Mouse (Mus musculus): ENCODE results near the gene Slc35f4.

Gene Slc35f4

GRCm38 (mm10) chr14:49348897-49349250 lies 177.0 kb downstream of the Slc35f4 start:
- in situ Hi-C loops (cut with MboI, MseI): no loop called here

DNA sequence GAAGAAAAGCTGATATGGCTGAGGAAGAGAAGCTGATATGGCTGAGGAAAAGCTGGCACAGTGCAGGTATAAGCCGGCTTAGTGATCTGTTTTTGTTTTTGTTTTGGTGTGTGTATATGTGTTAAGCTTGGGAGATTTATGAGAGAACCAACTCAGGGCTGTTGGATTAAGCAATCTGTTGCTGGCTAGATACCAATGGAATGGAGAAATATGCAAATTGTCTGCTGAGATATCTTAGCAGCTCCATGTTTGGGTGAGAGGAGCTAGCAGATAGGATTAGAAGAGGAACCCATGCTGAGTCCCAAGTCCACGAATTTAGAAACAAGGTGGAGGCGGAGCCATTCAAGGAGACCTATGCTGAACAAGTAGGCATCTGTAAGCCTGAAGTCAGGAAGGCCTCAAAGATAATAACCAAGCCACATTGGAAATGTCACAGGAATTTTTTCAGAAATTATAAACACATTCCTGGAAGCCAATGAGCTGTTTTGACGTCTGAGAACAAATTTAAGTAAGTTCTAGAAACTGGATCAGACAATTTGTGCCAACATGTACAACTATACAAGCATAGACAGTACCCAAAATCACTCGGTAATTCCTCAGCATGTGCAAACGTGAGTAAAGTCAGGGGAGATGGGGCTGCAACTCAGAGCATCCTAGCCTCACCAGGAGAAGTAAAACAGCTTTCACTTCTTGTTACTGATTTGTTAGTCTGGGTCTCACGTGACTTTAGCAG lies 177.5 kb downstream of the Slc35f4 start:
- in situ Hi-C loops (cut with MboI, MseI): no loop called here

DNA sequence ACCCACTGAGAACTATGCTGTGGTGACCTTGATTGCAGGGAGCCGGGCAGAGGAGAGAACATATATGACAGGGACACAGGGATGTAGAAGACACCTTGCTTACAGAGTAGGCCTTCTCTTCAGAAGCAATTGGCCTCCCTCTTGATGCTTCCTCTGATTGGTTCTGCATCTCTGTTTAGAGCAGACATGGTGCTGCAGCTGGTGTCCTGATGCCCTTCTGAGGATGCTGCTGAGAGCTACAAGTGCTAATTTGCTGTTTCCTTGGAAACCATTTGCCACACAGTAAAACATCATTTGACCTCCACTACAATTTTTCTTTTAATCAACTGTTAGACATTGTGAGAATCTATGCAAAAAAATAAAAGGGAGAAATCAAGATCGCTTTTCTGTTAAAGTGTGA lies 180.0 kb downstream of the Slc35f4 start:
- in situ Hi-C loops (cut with MboI, MseI): no loop called here

- in situ Hi-C loops (cut with MboI, MseI): no loop called here
These were observed 188.8 kb downstream of the Slc35f4 start for GRCm38 (mm10) chr14:49337011-49337410.

DNA sequence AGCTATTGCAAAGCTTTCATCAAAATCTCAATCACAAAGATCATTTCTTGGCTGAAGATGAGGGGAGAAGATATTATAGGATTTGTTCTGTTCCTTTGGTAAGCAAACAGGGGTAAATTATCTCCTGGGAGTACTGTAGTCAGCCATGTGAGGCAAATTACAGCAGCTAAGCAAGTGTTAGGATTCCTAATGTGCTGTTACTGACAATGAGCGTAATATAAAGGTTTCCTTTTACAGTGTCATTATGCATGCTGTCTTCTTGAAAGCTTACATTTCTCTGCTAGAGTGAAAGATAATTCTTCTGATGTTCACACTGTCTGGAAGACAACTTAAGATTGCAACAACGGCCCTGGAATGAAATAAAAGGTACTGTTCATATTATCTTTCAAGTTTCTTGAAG lies 192.0 kb downstream of the Slc35f4 start:
- in situ Hi-C loops (cut with MboI, MseI): no loop called here

GRCm38 (mm10) chr14:49316493-49316894 lies 209.4 kb downstream of the Slc35f4 start:
- in situ Hi-C loops (cut with MboI, MseI): no loop called here

DNA sequence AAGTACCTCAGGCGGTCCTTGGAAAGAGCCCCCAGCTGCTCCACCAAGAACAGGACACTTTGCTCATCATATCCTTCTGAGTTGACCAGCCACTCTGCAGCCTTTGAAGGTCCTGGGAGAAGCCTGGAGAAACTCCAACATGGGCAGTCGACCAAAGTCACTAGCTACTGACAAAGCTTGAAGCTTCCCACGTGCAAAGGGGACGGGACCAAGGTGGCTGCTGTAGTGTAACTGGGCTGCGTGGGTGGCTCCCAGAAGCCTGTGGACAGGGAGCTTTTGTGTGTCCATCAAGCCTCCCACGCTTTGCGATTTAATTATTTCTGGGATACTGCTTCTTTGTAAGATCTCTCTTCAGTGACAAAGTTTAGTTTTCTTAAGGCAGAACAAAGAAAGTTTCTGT lies 211.9 kb downstream of the Slc35f4 start:
- in situ Hi-C loops (cut with MboI, MseI): no loop called here

DNA sequence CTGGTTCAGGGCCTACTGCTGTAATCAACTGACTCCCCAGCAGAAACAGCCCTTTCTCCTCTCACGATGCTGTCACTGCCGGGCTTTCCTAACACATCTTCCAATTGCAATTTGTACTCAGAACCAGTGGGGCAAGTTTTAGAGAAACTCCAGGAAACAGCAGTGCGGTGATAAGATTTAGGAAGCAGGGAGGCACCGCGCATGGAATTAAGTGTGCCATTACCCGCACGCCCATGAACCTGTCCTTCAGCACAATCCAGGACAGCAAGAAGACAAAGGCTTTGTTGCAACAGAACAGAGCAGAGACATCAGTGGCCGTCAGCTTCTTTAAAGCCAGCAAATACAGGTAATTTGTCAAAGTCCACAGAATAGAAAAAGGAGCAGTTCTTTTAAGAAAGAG lies 212.5 kb downstream of the Slc35f4 start:
- in situ Hi-C loops (cut with MboI, MseI): no loop called here

DNA sequence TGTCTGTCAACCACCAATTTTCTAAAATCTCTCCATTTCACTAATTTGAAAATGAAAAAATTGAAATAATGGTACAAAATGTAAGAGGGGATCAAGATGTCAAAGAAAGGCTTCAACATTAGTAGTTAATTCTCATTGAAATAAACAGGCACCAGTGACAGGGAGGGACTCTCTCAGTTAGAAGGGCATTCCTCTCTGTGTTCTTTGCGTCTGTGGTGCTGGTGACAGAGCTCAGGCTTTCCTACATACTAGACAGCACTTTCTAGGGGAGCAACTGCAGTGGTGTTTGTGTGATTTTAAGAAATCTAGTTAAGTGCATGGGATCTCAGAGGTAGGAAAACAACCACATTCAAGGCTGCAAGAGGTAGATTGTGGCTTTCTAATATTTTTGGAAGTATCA lies 214.3 kb downstream of the Slc35f4 start:
- in situ Hi-C loops (cut with MboI, MseI): no loop called here

DNA sequence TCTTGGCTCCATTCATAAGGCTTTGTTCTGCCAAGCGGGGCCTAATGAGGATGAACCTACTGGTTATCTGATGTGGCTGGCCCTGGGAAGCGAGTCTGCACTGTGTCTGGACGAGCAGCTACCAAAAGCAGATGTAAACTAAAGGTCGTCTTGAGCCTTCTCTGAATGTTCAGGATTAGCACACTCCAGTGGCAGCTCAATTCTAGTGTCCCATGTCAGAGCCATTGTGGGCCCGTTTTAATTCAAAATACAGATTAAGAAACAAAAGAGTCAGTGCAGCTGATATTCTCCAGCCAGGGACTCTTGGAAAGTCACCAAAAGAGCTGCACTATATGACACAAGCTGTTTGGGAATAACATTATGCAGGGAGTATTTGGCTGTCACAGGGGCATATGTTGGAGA lies 214.8 kb downstream of the Slc35f4 start:
- in situ Hi-C loops (cut with MboI, MseI): no loop called here

- in situ Hi-C loops (cut with MboI, MseI): no loop called here
These were observed 216.2 kb downstream of the Slc35f4 start for GRCm38 (mm10) chr14:49309670-49310069.

- in situ Hi-C loops (cut with MboI, MseI): no loop called here
These were observed 217.3 kb downstream of the Slc35f4 start for GRCm38 (mm10) chr14:49308591-49308990.

- in situ Hi-C loops (cut with MboI, MseI): no loop called here
These were observed 218.0 kb downstream of the Slc35f4 start for GRCm38 (mm10) chr14:49307842-49308241.

GRCm38 (mm10) chr14:49305534-49306409 lies 220.1 kb downstream of the Slc35f4 start:
- in situ Hi-C loops (cut with MboI, MseI): no loop called here

- in situ Hi-C loops (cut with MboI, MseI): no loop called here
These were observed 223.5 kb downstream of the Slc35f4 start for GRCm38 (mm10) chr14:49302271-49302857.

DNA sequence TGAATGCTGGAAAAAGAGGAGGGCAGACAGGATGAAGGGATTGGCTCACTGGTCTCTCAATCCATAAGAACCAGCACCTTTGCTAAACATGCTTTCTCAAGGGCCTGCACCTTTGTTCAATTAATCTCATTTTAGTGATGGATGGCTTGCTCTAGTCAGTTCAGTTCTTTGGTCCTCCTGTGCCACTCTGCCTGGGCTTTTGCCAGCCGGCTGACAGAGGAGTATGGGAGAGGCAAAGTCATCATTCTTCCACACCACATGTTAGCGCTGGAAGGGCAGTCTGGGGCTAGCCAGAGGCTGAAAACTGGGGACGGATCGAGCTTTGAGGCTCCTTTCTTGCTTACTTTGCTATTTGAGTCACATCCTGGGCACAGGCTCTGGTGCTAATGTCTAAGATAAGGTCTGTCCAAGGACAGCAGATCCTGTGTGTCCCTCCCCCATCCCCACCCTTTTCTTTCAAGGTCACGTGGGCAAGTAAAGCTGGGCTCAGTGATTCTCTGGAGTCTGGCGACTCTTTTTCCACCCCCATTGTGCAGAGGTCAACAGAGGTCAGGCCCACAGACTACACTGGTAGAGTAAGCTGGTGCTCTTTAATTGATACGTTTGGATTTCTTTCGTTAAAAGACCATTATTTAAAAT lies 224.7 kb downstream of the Slc35f4 start:
- in situ Hi-C loops (cut with MboI, MseI): no loop called here

GRCm38 (mm10) chr14:49300326-49300725 lies 225.5 kb downstream of the Slc35f4 start:
- in situ Hi-C loops (cut with MboI, MseI): no loop called here

DNA sequence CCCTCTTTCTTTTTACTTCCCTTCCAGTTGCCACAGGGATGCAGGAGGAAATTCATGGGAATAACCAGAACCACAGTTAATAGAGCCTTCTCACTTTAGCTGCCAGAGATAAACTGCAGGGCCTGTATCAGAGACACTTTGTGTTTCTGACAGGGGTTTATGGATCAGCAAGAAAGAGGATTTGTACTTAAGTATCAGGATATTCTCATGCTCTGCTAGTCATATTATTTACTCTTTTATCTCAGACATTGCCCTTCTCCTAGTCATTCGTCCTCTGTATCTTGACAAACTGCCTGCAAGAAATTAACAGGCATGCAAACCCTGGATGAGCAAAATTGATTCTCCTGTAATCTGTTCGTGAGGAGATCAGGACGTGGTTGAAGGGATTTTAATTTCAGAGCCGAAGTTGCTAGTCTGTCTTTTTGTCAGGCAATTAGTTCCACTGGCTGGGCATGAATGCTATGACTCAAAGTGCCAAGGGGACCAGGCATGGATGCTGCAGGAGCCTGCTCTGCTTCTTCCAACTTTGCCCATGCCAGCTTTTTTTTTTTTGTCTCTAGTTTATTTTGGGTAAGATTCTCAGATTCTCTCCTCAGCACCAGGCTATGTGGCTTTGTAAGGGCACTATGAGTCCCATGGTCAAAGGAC lies 231.9 kb downstream of the Slc35f4 start:
- in situ Hi-C loops (cut with MboI, MseI): no loop called here

- in situ Hi-C loops (cut with MboI, MseI): no loop called here
These were observed 235.7 kb downstream of the Slc35f4 start for GRCm38 (mm10) chr14:49290029-49290745.

- in situ Hi-C loops (cut with MboI, MseI): no loop called here
These were observed 241.8 kb downstream of the Slc35f4 start for GRCm38 (mm10) chr14:49283784-49284655.
